Mouse (Mus musculus): ENCODE measurements around the gene Olfr668. TPM values are rescaled to one million over a fixed set of nuclear protein-coding genes. Genes with fewer than 3 reads are reported as not detected.
"Not testable (repeated sequence)": the region's sequence is repeated elsewhere in the genome, so short reads cannot be mapped to it uniquely, and the experiment has no call there.

Gene Olfr668
- not detected for total RNA-seq (2022)

- no peak for DNase-seq (ENCODE audit: low spot score in 2 of 2)
Measured at GRCm38 (mm10) chr7:104927957-104928356, at the start of gene Olfr668. TSS of gene Olfr668 (minus strand) at chr7:104928057.

- DNase-seq (ENCODE audit: low spot score in 2 of 2) = not testable (repeated sequence)
Measured at GRCm38 (mm10) chr7:104972507-104972906, 44.6 kb upstream of the Olfr668 start.

- no peak for DNase-seq (ENCODE audit: low spot score in 2 of 2)
Measured at GRCm38 (mm10) chr7:104962520-104962919, 34.7 kb upstream of the Olfr668 start, which contains the start of gene Olfr670. TSS of gene Olfr670 (minus strand) at chr7:104962620.

DNA sequence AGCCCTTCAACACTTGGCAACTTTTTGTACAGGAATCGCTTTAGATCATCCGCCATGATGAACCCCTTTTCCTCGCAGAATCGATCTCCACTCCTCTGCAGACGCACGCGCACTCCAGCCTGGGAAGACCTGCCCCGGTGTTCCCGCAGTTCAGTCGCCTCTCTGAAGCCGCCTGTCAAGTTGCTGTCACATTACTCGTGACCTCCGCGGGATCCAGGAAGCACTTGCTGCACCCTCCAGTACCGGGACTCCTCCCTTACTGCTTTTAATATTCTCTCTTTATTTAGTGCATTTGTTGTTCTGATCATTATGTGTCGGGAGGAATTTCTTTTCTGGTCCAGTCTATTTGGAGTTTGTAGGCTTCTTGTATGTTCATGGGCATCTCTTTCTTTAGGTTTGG is 22.4 kb upstream of the Olfr668 start:
- DNase-seq (ENCODE audit: low spot score in 2 of 2) = not testable (repeated sequence)

- DNase-seq (ENCODE audit: low spot score in 2 of 2) = no peak
Measured at GRCm38 (mm10) chr7:104933940-104934339, 6.1 kb upstream of the Olfr668 start, which contains the start of gene Olfr669. TSS of gene Olfr669 (plus strand) at chr7:104934240.

GRCm38 (mm10) chr7:104921382-104921781 is 6.5 kb downstream of the Olfr668 start, which contains the start of gene Olfr667:
TSS of gene Olfr667 (minus strand) at chr7:104921482.
- DNase-seq (ENCODE audit: low spot score in 2 of 2) = no peak

DNA sequence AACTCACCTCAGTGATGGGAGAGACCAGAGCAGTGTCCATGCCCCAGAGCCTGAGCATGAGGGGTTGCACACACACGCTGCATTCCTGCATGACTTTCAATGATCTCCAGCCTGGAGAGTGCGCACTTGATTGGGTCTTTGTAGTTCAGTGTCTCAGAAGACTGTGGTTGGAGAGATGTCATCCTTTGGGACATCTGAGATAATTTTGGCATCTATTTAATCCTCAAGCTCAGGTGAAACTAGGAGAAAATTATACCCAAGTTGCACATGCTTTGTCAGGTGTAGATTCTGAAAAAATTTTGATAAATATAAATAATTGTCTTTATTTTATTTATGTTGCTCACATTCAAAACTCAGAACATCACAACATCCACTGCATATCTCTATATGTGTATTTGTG is 32.0 kb downstream of the Olfr668 start, which contains the start of gene Olfr666:
Gene Olfr666 (minus strand): TSS at position 101 of the 400 bp plus-strand sequence.
- no peak for DNase-seq (ENCODE audit: low spot score in 2 of 2)

- no peak for DNase-seq (ENCODE audit: low spot score in 2 of 2)
Measured at GRCm38 (mm10) chr7:104877731-104878130, 50.1 kb downstream of the Olfr668 start, which contains the start of gene Olfr665. TSS of gene Olfr665 (plus strand) at chr7:104878031.

Other genes with a start within 250 kb of the Olfr668 start
- not detected for gene Olfr661, start 241.6 kb downstream of the Olfr668 start, total RNA-seq (2022)
- not detected for gene Usp17le, start 150.6 kb downstream of the Olfr668 start, total RNA-seq (2022)
- not detected for gene Usp17lb, start 85.5 kb downstream of the Olfr668 start, total RNA-seq (2022)
- gene Usp17la, start 71.0 kb downstream of the Olfr668 start, total RNA-seq (2022) = not detected
- gene Olfr665, start 50.0 kb downstream of the Olfr668 start, total RNA-seq (2022) = not detected
- not detected for gene Olfr666, start 32.1 kb downstream of the Olfr668 start, total RNA-seq (2022)
- not detected for gene Olfr667, start 6.6 kb downstream of the Olfr668 start, total RNA-seq (2022)
- not detected for gene Olfr669, start 6.2 kb upstream of the Olfr668 start, total RNA-seq (2022)
- gene Olfr670, start 34.6 kb upstream of the Olfr668 start, total RNA-seq (2022) = not detected
- not detected for gene Olfr671, start 51.1 kb upstream of the Olfr668 start, total RNA-seq (2022)
- not detected for gene Olfr672, start 74.0 kb upstream of the Olfr668 start, total RNA-seq (2022)
- not detected for gene Olfr675, start 100.4 kb upstream of the Olfr668 start, total RNA-seq (2022)
- gene Olfr676, start 104.6 kb upstream of the Olfr668 start, total RNA-seq (2022) = not detected
- gene Olfr677, start 123.3 kb upstream of the Olfr668 start, total RNA-seq (2022) = not detected
- gene Olfr678, start 136.4 kb upstream of the Olfr668 start, total RNA-seq (2022) = not detected
- gene Olfr679, start 153.1 kb upstream of the Olfr668 start, total RNA-seq (2022) = not detected
- not detected for gene Olfr680-ps1, start 164.8 kb upstream of the Olfr668 start, total RNA-seq (2022)
- gene Olfr681, start 188.8 kb upstream of the Olfr668 start, total RNA-seq (2022) = not detected
- gene Olfr683, start 219.0 kb upstream of the Olfr668 start, total RNA-seq (2022) = not detected
- gene Olfr684, start 235.6 kb upstream of the Olfr668 start, total RNA-seq (2022) = not detected